Mouse (Mus musculus) limb, embryonic 10.5 days (tissue): ENCODE data around the gene Tmem131l. TPM values are rescaled to one million over a fixed set of nuclear protein-coding genes. Genes with fewer than 3 reads are reported as not detected.

Source experiments
- DNase-seq: peaks from one replicate; pipeline ENCODE4 v3.0.0-alpha.2; 2017; ENCODE audit warnings: low spot score
- H3K27ac ChIP-seq: fragments of 300-500 bp; sonication (generic); 2 replicates; pipeline ENCODE4 v1.5.1; 2016; ENCODE audit warnings: mild to moderate bottlenecking
- H3K27me3 ChIP-seq: fragments of 300-500 bp; sonication (generic); 2 replicates; pipeline ENCODE4 v1.6.1; 2016; ENCODE audit warnings: low read depth, mild to moderate bottlenecking; ENCODE audit not compliant: poor library complexity, severe bottlenecking
- H3K36me3 ChIP-seq: fragments of 300-500 bp; sonication (generic); 2 replicates; pipeline ENCODE4 v1.6.1; 2016; ENCODE audit warnings: mild to moderate bottlenecking, moderate library complexity
- H3K4me1 ChIP-seq: fragments of 300-500 bp; sonication (generic); 2 replicates; pipeline ENCODE4 v1.6.1; 2016
- H3K4me3 ChIP-seq: fragments of 300-500 bp; sonication (generic); 2 replicates; pipeline ENCODE4 v1.5.1; 2016; ENCODE audit warnings: mild to moderate bottlenecking, moderate library complexity
- H3K9me3 ChIP-seq: fragments of 300-500 bp; sonication (generic); replicated peaks from 2 replicates; pipeline ENCODE4 v1.6.1; 2016; ENCODE audit warnings: mild to moderate bottlenecking
- WGBS: fragments of 180-500 bp; shearing (Covaris S2); methylation state at CpG from one replicate; pipeline ENCODE4 v1.1.7; 2016; 5-methylcytosine and 5-hydroxymethylcytosine counted together
- polyA plus RNA-seq: library from polyadenylated mRNA; unstranded; fragments of >200 nt; fragmentation: Nextera tagmentation; extraction: Ambion mirVana; gene quantifications from 2 replicates; pipeline ENCODE4 v1.2.1, GENCODE M21; 2016

The Tmem131l gene
- polyA plus RNA-seq, 1 experiment from 2014 or later, result 84.5 TPM

DNA sequence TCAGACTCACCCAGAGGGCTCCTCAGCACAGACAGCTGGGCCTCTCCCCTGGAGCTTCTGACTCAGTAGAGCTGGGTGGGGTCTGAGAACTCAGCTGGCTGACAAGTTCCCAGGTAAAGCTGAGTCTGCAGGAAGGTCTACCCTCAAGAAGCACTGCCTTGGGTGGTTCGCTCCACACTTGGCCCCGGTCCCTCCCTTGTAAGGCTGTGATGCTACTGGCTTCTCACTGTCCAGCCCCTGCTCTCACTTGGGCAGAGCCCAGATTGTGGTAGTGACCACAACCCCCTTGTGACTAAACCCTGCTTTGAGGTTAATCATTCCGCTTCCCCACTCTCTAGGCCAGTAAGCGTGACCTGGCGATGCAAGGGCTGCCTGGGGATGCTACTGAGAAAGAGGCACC is 17.3 kb downstream of the Tmem131l start:
- Histone ChIP-seq H3K9me3 (no peaks in the 10 kb centered on the region), H3K4me3 (no peak overlapping the region), H3K4me1 (peaks cover 67% of the 10 kb centered on the region), H3K27me3 (no peaks in the 10 kb centered on the region), H3K27ac (no peak overlapping the region), H3K36me3 (peaks cover 38% of the 10 kb centered on the region)
- DNase-seq, result no peak
- WGBS, result 72% methylated on average over 5 of the region's 5 CpGs

DNA sequence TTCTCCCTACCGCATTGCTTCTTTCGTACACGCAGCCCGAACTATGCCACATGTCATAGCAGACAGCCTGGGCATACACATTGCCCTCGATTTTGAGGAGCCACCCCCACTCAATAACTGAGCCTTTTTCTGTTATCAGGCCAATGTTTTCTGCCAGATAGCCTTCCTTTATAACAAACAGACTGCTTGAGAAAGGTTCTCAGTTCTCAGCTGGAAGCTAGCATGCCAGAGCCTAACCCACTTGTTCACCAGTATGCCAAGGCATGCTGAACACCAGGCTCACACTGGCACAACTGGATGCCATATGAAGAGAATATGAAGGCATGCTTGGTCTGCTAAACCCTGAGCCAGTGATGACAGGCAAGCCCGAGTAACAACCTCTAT is 17.8 kb downstream of the Tmem131l start:
- H3K4me3 ChIP-seq, result no peak overlapping the region
- H3K27ac ChIP-seq, result no peak overlapping the region
- H3K9me3 ChIP-seq, result no peaks in the 10 kb centered on the region
- H3K4me1 ChIP-seq, result peaks cover 67% of the 10 kb centered on the region
- H3K36me3 ChIP-seq, result peaks cover 37% of the 10 kb centered on the region
- WGBS, result 83% methylated on average over 6 of the region's 6 CpGs
- DNase-seq, result no peak
- H3K27me3 ChIP-seq, result no peaks in the 10 kb centered on the region

DNA sequence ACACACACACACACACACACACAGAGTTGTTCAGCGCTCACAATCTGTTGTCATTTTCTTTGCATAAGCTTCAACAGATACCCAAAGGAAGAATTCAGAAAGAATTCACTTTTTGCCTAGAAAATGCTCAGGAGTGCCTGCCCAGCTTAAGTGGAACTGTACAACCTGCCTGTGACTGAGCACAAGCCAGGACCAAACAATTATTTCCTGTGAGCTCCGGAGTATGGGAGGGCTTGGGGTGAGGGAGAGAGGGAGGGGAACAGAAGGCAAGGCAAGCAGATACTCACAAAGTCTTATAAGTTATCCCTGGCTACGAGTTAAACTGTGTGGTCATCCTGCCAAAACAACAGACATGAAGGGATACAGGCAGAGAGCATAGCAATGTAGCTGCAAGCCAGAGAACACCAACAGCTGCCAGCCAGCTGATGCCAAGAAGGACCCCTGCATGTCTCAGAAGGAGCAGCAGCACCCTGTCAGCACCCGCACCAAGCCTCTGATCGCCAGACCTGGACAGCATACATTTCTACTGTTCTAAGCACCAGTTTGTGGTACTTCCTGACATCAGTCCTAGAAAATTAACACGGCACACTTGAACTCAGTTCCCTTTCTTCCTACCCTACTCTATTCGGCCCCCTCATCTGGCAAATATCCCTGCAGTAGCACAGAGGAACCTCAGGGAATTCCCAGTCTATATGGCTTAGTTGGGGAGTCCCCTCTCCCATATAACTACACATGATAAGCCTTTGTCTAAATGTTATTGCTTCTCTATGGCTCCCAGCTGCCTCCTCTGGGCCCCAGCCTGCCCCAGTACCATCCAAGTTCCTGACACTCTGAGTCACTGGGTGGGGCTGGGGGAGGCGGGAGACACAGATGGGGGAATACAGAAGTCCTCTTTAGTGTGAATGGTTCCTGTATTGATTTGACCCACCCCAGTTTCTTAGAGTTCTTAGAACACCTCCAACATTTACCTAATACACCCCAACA is 18.5 kb downstream of the Tmem131l start:
- Histone ChIP-seq H3K4me3 (no peak overlapping the region), H3K4me1 (peaks cover 62% of the 10 kb centered on the region), H3K27me3 (no peaks in the 10 kb centered on the region), H3K27ac (peak overlapping the region; percentile 26; the same call in 1 of the 2 replicates), H3K36me3 (peaks cover 35% of the 10 kb centered on the region), H3K9me3 (no peaks in the 10 kb centered on the region)
- 68% methylated on average over 8 of the region's 8 CpGs for WGBS
- DNase-seq, result no peak

DNA sequence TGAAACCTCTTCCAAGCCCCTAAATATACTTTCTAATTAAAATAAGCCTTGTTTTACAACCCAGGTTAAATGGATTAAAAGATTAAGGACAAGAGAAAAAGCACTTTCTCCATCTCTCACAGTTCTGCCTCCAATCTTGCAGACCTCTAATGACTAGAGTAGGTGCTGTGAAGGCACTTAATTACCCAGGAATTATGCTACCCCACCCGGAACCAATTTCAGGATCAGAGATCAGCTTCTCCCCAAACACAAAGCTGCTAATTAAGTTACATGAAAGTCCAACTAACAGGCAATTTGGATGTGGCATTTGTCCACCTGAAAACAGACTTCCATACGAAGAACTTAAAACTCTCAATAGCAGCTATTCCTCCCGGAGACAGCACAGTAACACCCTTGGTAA is 19.4 kb downstream of the Tmem131l start:
- peaks cover 37% of the 10 kb centered on the region for H3K36me3 ChIP-seq
- H3K27me3 ChIP-seq, result no peaks in the 10 kb centered on the region
- no peak overlapping the region for H3K27ac ChIP-seq
- DNase-seq, result no peak
- 22% methylated on average over 3 of the region's 3 CpGs for WGBS
- no peak overlapping the region for H3K4me3 ChIP-seq
- no peaks in the 10 kb centered on the region for H3K9me3 ChIP-seq
- H3K4me1 ChIP-seq, result peaks cover 52% of the 10 kb centered on the region

DNA sequence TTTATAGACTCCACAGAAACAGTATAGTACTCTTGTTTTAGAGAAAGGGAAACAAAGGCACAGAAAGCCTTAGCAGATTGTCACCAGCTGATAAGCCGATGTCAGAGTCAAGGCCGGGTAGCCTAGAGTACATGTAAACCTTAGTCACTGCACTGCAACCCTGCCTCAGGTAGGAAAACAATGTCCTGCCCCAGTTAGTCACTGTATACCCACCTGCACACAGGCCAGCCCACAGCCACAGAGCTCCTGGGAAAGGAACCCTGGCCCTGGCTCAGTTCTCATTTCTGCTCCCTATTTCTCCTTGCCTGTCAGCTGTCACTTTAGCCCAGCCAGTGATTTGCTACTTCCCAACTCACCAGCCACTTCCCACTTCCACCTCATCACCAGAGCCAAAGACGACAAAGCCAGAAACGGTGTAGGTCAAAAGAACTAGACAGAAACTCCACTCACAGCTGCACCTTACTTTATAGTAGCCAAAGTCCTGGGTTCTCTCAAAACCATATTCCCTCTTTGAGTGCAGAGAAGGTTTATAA is 24.4 kb downstream of the Tmem131l start:
- H3K27me3 ChIP-seq, result no peaks in the 10 kb centered on the region
- no peak overlapping the region for H3K27ac ChIP-seq
- peaks cover 68% of the 10 kb centered on the region for H3K36me3 ChIP-seq
- DNase-seq, result no peak
- no peak overlapping the region for H3K4me3 ChIP-seq
- WGBS, result 93% methylated on average over 4 of the region's 4 CpGs
- H3K4me1 ChIP-seq, result peaks cover 7% of the 10 kb centered on the region
- no peaks in the 10 kb centered on the region for H3K9me3 ChIP-seq

DNA sequence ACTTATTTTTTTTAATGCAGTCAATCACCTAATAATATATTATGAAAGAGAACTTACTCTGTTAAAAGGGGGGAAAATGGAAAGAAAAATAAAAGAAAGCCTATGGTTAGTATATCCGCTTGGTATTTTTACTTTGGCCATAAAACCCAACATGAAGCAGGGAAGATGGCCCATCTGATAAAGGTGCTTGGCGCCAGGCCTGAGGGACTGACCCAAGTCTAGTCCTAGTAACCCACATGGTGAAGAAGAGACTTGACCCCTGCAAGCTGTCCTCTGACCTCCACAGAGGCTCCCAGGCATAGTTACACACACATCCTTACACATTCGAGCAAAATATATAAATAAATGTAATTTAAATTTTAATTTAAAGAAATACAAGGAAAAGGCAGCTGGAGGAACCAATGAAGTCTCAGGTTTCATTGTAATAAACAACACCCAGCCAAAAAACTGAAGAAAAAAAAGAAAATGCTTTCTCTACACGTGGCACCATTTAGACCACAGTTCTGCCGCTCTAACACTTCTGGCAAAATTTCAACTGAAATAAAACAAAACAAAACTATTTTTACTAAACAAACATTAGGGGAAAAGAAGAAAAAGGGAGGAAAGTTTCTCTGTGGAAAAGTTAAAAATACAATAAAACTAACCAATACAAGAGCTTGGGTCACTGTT is 28.8 kb downstream of the Tmem131l start:
- H3K9me3 ChIP-seq, result no peaks in the 10 kb centered on the region
- H3K27ac ChIP-seq, result no peak overlapping the region
- no peak overlapping the region for H3K4me3 ChIP-seq
- WGBS, result 88% methylated on average over 5 of the region's 5 CpGs
- H3K27me3 ChIP-seq, result no peaks in the 10 kb centered on the region
- no peak for DNase-seq
- H3K4me1 ChIP-seq, result peaks cover 8% of the 10 kb centered on the region; the same call in 1 of the 2 replicates
- peaks cover 65% of the 10 kb centered on the region for H3K36me3 ChIP-seq

DNA sequence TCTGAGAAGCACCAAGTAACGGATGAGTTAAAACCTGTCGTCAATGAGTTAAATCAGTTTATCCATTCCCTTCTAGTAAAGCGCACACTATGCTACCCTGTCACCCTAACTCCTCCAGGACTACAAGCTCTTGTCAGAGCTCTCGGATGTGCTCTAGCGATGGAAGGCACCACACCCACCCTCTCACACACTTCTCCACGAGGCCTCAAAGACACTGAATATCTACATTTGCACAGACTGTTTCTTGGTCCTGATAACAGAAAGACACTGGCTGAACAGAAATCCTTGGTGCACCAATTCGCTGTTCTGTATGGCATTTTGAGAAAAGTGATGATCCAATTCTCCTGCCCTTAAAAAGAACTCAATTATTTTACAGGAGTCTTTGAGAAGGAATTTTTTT is 34.0 kb downstream of the Tmem131l start:
- Histone ChIP-seq H3K27me3 (no peaks in the 10 kb centered on the region), H3K27ac (no peak overlapping the region), H3K4me3 (no peak overlapping the region), H3K9me3 (no peaks in the 10 kb centered on the region), H3K4me1 (peaks cover 52% of the 10 kb centered on the region), H3K36me3 (peaks cover 30% of the 10 kb centered on the region)
- WGBS, result 87% methylated on average over 7 of the region's 7 CpGs
- no peak for DNase-seq

DNA sequence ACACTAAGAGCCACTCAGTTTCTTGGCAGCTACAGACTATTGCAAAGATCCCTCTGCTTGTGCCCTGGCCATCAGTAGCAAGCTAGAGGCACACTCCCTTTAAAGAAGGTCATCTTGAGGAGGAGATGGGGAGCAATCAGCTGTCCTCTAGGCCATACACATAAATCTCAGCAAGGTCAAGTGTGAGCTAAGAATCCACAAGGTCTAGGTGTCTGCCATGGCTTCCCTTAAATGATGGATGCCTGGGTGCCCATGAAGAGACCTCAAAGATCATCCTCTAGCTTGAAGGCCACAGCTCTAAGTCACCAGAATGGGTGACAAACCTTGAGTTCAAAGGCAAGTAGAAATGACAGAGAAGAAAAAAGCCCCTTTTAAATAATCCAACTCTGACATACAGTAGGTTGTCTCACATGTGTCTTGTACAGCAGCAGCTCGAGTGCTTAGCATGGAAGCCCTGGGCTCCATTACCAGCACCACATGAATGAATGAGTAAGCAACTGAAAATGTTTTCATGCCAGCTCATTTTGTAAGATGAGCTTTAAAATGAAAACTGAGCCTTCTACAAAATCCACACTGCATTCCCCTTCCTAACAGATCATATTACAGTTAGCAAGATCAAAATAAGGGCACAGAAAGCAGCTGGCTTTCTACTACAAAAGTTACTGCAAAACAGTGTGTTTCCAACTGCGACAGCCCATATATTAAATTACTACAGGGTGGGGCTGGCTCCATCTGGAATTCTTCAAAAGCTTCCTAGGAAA is 35.5 kb downstream of the Tmem131l start:
- Histone ChIP-seq H3K27me3 (no peaks in the 10 kb centered on the region), H3K9me3 (no peaks in the 10 kb centered on the region), H3K27ac (no peak overlapping the region), H3K4me1 (peaks cover 45% of the 10 kb centered on the region), H3K36me3 (peaks cover 31% of the 10 kb centered on the region), H3K4me3 (no peak overlapping the region)
- 45% methylated on average over 2 of the region's 2 CpGs for WGBS
- no peak for DNase-seq

DNA sequence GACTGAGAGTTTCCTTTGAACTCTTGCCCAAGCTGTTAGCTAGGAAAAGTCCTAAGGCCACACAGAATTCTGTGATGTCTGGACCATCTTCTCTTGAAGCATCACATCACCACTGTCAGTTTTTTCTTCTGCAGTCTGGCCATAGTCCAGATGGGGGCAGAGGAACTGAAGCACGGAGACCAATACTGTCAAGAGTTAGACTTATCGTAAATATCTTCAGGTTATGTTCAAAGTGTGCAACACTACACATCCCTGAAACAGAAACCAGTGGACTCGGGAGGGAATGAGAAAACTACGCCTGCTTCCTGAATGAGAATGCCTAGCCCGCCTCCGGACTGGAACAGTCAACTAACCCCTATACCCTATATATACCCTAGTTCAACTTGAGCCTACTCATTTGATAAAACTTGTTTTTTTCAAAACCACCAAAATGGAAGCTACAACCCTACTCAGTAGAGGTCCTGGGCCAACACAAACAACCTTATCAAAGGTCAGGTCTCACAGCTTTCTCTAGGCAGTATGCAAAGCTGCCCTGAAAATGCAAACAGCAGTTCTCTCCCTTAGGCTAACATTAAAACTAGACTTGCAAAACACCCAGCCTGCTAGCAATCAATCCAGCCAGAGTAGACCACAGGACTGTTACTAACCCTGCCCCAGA is 37.4 kb downstream of the Tmem131l start:
- no peak overlapping the region for H3K4me3 ChIP-seq
- H3K9me3 ChIP-seq, result no peaks in the 10 kb centered on the region
- H3K4me1 ChIP-seq, result peaks cover 49% of the 10 kb centered on the region
- no peaks in the 10 kb centered on the region for H3K27me3 ChIP-seq
- 86% methylated on average over 6 of the region's 6 CpGs for WGBS
- H3K36me3 ChIP-seq, result peaks cover 29% of the 10 kb centered on the region
- no peak overlapping the region for H3K27ac ChIP-seq
- no peak for DNase-seq

DNA sequence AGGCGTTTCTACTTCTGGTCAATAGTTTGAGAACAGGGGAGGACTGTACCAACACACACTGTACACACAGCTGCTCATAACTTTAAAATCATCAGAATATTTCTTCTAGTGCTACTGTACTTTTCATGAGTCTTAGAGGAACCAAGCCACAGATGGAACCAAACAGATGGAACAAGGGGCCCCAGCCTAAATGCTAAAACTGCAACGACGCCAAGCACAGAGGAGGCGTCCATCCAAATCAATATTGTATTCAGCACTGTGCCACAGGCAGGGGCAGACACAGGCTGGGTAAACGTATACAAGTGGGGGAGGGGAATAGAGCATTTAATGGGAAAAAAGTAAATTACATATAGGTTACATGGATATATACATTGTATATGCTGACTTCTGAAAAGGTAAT is 42.4 kb downstream of the Tmem131l start:
- WGBS, result 83% methylated on average over 5 of the region's 5 CpGs
- DNase-seq, result no peak
- Histone ChIP-seq H3K36me3 (peaks cover 20% of the 10 kb centered on the region), H3K27me3 (no peaks in the 10 kb centered on the region), H3K27ac (no peak overlapping the region), H3K4me1 (peaks cover 64% of the 10 kb centered on the region), H3K4me3 (no peak overlapping the region), H3K9me3 (no peaks in the 10 kb centered on the region)

DNA sequence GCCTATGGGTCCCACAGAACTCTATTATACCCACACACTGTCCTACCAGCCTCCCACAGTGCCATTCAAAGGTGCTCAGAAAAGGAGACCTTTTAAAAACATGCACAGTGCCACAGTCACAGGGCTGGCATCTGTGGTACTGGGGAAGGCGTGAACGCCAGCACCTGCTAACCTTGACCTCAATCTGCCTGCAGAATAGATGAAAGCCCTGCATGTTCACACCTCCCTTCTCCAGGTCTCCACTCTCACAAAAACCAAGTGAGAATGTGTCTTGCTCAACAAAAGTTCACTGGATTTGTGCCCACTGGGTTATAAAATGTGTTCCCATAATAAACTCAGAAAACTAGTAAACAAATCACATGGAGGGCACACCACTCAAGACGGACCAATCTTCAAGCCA is 42.9 kb downstream of the Tmem131l start:
- H3K9me3 ChIP-seq, result no peaks in the 10 kb centered on the region
- 89% methylated on average over 3 of the region's 3 CpGs for WGBS
- H3K27me3 ChIP-seq, result no peaks in the 10 kb centered on the region
- H3K4me1 ChIP-seq, result peaks cover 64% of the 10 kb centered on the region
- no peak overlapping the region for H3K4me3 ChIP-seq
- no peak for DNase-seq
- H3K27ac ChIP-seq, result no peak overlapping the region
- peaks cover 16% of the 10 kb centered on the region for H3K36me3 ChIP-seq

DNA sequence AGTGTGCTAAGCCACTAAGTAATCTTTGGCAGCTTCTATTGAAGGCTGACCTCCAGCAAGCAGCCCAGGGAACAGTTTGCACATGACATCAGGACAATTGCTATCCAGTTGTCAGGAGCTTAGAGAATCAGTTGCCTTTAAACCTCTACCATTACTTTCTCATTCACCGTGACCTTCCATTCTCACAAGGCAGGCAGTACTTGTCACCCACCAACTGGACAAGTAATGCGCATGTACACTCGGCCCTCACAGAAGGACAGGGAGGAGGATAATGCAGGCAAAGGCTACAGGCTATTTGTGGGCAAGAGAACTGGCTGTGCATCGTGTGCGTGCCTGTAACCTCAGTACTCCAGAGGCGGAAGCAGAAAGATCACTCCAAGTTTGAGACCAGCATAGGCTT is 43.9 kb downstream of the Tmem131l start:
- H3K27me3 ChIP-seq, result no peaks in the 10 kb centered on the region
- no peak overlapping the region for H3K27ac ChIP-seq
- peaks cover 10% of the 10 kb centered on the region for H3K36me3 ChIP-seq
- 88% methylated on average over 6 of the region's 6 CpGs for WGBS
- H3K4me1 ChIP-seq, result peaks cover 64% of the 10 kb centered on the region
- no peak for DNase-seq
- no peak overlapping the region for H3K4me3 ChIP-seq
- no peaks in the 10 kb centered on the region for H3K9me3 ChIP-seq
